Mouse (Mus musculus) large intestine, adult 2 months (tissue): ENCODE data around the gene Scfd2. TPM values are rescaled to one million over a fixed set of nuclear protein-coding genes. Genes with fewer than 3 reads are reported as not detected.

Source experiments
- DNase-seq: peaks from one replicate; pipeline ENCODE4 v3.0.0-alpha.2; 2012; ENCODE audit warnings: low read depth, low spot score
- WGBS: fragments of 180-500 bp; shearing (Covaris S2); methylation state at CpG from one replicate; pipeline ENCODE4 v1.1.7; 2018; 5-methylcytosine and 5-hydroxymethylcytosine counted together
- polyA plus RNA-seq: library from polyadenylated mRNA; depleted of rRNA; stranded (reverse); fragments of >200 nt; gene quantifications from 2 replicates; pipeline ENCODE4 v1.2.3, GENCODE M21; 2012

The Scfd2 gene
- polyA plus RNA-seq, 1 experiment: 13.4 TPM

GRCm38 (mm10) chr5:74195614-74196306 lies 335.8 kb downstream of the Scfd2 start:
- WGBS: 4% methylated on average over 27 of the region's 27 CpGs
- DNase-seq: no peak

DNA sequence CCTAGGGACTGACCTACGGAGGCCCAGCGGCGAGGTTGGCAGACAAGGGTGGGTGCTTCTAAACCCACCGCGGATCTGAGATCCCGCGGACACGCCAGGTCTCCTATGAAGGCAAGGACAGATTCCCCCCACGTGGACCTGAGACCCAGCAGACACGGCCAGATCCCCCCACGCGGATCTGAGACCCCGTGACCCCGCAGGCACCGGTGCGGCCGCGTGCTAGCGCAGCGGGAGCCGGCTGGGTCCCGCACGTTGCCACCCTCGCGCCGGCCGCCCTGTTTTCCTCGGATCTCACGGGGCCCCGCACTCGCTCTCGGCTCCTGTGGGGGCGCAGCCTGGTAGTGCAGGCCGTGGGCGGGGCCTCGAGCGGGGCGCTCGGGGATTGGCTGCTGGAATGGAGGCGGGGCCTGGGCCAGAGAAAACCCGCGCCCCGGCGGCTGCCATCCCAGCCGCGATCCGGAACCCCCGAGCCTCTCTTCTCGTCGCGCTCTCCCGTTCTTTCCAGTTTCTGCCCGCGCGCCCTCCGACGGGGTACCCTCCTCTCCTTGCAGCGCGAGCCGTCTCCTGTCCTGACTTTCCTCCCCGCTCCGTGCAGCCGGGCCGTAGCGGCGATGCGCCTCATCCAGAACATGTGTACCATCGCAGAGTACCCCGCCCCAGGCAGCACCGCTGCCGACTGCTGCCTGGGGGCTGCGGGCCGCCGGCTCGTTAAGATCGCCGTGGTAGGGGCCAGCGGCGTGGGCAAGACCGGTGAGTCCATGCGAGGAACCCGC lies 336.5 kb downstream of the Scfd2 start, which contains the start of gene Rasl11b:
Gene Rasl11b, plus strand, starts transcription at position 446 of the 773 bp plus-strand sequence.
- 1% methylated on average over 82 of the region's 82 CpGs for WGBS

DNA sequence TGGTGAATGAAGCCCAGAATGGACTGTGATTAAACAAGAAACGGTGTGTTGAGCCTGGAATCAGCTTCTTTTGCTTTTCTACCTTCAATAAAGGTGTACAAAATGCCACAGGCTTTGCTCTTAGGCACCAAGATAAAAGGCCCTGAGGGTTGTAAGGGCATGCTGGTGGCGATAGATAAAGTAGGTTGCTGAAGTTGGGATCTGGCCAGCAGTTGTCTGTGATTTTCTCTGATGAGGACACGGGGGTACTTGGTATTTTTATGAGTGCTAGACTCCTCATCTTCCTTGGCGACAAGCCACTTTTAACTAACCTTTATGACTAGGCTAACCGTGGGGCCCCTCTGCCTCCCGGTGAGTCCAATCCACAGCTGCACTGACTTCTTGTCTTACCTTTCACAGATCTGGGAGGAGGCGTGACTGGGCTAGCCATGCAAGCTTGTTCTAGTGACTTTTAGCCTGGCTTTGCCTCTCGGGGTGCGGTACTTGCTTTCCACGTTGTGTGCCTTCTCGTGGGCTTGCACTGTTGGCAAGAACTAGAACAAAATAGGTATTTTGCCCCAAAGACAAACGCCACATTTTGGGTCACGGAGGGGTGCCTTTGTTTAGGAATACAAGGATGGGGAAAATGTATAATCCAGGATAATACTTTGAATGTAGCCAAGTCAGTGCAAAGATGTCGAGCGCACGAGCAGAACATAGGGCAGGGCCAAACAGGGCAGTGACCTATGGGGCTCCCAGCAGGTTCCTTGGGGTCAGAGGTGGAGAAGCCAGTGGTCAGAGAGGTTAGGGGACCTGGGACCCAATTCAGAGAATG lies 337.3 kb downstream of the Scfd2 start:
- WGBS: 26% methylated on average over 16 of the region's 16 CpGs
- no peak for DNase-seq

More for the DNA sequence above, 336.5 kb downstream of the Scfd2 start, which contains the start of gene Rasl11b:
- DNase-seq: peak; percentile 37

DNA sequence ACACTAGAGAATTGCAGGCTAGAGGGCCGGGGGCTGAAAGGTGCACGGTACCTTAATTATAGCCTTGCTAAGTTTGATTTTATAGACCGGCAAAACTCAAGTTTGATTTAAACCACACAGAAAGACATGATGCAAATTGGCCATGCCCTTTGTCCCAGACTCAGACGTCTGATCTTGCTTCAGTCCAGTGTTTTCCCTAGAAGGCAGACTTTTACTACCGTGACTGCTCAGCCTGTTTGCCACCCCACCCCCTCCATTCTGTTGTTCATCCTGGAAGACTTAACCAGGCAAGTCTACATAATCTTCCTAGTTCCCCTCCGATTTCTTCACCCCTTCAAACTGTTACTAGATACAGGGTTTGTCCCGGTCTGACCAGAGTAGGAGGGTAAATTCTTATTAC lies 337.9 kb downstream of the Scfd2 start:
- DNase-seq: no peak
- 27% methylated on average over 7 of the region's 7 CpGs for WGBS

- WGBS: 70% methylated on average over 2 of the region's 2 CpGs
Measured at GRCm38 (mm10) chr5:74193008-74193407, 338.6 kb downstream of the Scfd2 start.

GRCm38 (mm10) chr5:74190911-74191310 lies 340.6 kb downstream of the Scfd2 start:
- 95% methylated on average over 5 of the region's 5 CpGs for WGBS
- DNase-seq: no peak

More at GRCm38 (mm10) chr5:74193008-74193407, 338.6 kb downstream of the Scfd2 start:
- no peak for DNase-seq

DNA sequence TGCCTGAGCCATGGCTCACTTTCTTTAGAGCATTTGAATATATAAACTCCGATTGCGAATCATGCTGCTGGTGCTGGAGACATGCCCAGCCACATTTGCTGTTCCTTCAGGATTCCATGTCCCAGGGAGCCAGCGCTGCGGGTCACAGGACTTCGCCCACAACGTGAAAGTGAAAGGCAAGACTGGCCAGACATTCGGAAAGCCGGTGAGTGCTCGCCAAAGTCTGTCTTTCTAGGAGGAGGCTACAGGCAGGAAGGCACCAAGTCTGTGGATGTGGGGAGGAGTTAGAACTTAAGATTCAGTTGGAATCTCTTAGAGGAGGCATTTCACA lies 341.4 kb downstream of the Scfd2 start:
- WGBS: 14% methylated on average over 9 of the region's 9 CpGs
- no peak for DNase-seq

DNA sequence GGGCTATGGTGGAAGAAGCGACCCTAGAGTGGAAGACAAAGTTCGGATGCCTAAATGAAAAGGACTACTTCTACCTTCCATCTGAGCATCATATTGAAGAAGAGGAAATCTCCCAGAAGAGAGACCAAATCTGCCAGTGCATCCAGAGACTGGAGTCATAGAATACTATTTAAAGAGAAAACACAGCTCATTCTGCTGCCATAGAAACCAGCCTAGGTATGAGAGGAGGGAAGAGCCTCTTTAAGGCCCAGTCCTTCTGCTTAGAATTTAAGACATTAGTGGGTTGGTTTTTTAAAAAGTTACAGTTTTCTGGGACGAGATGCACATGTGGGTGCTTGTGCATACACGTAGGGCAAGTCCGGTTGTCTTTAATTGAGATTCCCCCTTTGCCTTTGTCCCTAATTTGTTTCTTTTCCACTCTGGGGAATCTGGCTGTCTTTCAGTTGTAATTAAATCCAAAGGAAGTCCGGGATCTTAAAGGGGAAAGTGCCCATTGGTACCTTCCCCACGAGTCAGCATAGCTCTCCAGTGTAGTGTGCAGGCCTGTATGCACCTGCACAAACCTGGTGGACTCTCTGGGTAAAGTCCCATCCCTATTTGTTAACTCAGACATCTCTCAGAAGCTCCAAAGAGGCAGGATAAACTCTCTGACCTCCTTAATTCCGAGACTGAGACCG lies 341.9 kb downstream of the Scfd2 start:
- no peak for DNase-seq
- 48% methylated on average over 9 of the region's 9 CpGs for WGBS

- DNase-seq: no peak
- 43% methylated on average over 8 of the region's 8 CpGs for WGBS
Measured at GRCm38 (mm10) chr5:74188886-74189285, 342.7 kb downstream of the Scfd2 start.

GRCm38 (mm10) chr5:74188076-74188475 lies 343.5 kb downstream of the Scfd2 start:
- no peak for DNase-seq
- WGBS: 88% methylated on average over 12 of the region's 12 CpGs

GRCm38 (mm10) chr5:74184607-74185006 lies 347.0 kb downstream of the Scfd2 start:
- WGBS: 40% methylated on average over 9 of the region's 9 CpGs
- DNase-seq: no peak

DNA sequence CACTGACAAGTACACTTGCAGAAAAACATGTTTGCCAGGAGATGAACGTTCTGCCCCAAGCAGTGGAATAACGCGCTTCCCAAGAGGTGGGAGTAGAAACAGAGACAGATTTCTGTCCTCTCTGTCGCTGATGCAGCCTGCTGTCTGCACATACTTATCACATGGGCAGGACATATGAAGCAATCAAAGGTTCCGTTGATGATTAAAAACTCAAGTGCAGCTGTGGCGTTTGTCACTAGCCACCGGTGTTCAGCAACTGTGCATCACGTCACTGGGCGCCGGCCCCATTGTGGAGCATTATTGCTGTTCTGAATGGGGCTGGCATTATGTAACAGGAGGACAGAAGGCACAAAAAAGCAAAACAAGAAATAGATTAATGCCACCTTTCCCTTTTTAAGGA lies 348.4 kb downstream of the Scfd2 start:
- no peak for DNase-seq
- WGBS: 49% methylated on average over 10 of the region's 10 CpGs

- DNase-seq: no peak
- 77% methylated on average over 10 of the region's 10 CpGs for WGBS
Measured at GRCm38 (mm10) chr5:74180216-74180615, 351.3 kb downstream of the Scfd2 start.

GRCm38 (mm10) chr5:74175526-74176270 lies 355.9 kb downstream of the Scfd2 start:
- 50% methylated on average over 14 of the region's 14 CpGs for WGBS
- no peak for DNase-seq

DNA sequence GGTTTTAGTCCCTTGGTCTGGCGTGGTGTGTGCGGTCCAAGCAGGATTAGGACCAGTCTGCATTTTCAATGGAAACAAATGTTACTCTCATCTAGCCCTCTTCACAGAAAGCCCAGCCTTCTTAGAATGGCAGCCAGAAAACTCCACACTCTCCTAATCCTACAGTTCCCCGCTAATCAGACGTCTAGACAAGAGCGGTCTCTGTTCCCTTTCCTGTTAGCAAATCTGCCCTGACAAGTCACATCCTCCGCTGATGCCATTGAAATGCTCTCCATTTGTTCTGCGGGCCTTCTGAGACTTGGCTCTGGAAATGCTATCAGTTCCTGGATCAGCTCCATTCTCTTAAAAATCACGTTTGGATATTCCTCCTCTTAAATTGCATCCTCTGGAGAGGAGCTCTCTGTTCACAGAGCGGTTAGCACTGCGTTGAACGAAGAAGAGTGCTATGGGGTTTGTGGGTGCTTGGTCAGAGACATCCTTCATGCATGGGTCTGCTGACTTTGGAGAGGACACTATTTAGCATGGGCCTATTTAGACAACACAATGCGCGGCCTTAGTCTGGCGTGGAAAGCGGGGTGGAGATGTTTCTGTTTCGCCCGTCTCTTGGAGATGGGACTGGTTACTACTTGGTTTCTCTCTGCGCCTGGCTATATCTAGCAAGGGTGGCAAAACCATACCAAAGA lies 358.3 kb downstream of the Scfd2 start:
- DNase-seq: no peak
- 71% methylated on average over 18 of the region's 18 CpGs for WGBS

GRCm38 (mm10) chr5:74172208-74172607 lies 359.4 kb downstream of the Scfd2 start:
- no peak for DNase-seq
- 60% methylated on average over 12 of the region's 12 CpGs for WGBS

DNA sequence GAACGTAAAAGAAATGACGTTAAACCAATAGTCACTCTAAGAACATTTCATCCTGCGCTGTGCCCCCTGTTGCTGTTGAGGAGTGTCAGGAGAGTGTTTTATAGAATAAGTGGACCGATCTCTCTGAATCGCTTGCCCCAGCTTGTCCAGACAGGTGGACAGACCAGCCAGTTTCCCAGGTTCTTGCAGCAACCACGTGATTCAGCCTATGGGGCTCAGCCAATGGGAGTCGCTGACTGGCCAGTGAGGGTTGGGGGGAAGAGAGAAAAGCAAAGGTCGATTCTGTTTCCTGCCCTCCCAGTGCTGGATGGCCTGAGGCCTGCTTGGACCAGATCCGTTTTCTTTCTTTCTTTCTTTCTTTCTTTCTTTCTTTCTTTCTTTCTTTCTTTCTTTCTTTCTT lies 359.8 kb downstream of the Scfd2 start:
- WGBS: 69% methylated on average over 9 of the region's 9 CpGs
- no peak for DNase-seq

- 82% methylated on average over 3 of the region's 3 CpGs for WGBS
- DNase-seq: no peak
Measured at GRCm38 (mm10) chr5:74168085-74168484, 363.5 kb downstream of the Scfd2 start.
